Mouse (Mus musculus) stomach, postnatal 0 days (tissue): ENCODE results near the gene Krt24.

Source experiments
- CTCF ChIP-seq: IDR thresholded peaks from 2 replicates; pipeline ENCODE4 v1.5.1; 2016; ENCODE audit warnings: antibody characterized with exemption, low read depth, mild to moderate bottlenecking, moderate library complexity
- EP300 ChIP-seq: optimal IDR thresholded peaks from 2 replicates; pipeline ENCODE3; 2016; ENCODE audit warnings: antibody characterized with exemption

DNA sequence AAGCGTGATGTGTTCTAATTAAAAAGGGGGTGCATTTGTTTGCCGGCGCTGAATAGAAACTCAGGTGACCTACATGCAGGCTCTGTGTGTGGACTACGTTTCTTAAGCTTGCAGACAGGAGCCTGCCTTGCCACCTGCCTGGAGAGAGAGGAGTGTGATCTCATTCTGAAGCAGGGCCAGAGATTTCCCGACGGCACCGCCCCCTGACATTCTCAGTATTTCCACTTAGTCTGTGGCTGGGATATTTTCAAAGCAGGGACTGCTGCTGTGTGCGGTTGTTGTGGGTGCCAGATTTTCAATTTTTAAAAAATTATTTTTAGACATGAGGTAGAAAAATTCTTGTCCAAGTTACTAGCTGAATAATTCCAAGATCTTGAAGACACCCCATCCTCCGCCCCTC lies 19.8 kb downstream of the Krt24 start:
- TF ChIP-seq CTCF (no peak), EP300 (no peak)
